Mouse (Mus musculus) midbrain, embryonic 10.5 days (tissue): Measurements from ENCODE around the gene Tas2r110. TPM values are rescaled to one million over a fixed set of nuclear protein-coding genes. Genes with fewer than 3 reads are reported as not detected.

Source experiments
- DNase-seq: peaks from one replicate; pipeline ENCODE4 v3.0.0-alpha.2; 2017; ENCODE audit warnings: low spot score
- H3K27ac ChIP-seq: fragments of 300-500 bp; sonication (generic); replicated peaks from 2 replicates; pipeline ENCODE4 v1.5.1; 2016; ENCODE audit warnings: mild to moderate bottlenecking
- H3K27me3 ChIP-seq: fragments of 300-500 bp; sonication (generic); 2 replicates; pipeline ENCODE4 v1.6.1; 2016; ENCODE audit warnings: low read depth, mild to moderate bottlenecking; ENCODE audit not compliant: poor library complexity, severe bottlenecking
- H3K36me3 ChIP-seq: fragments of 300-500 bp; sonication (generic); 2 replicates; pipeline ENCODE4 v1.6.1; 2016; ENCODE audit warnings: mild to moderate bottlenecking, moderate library complexity
- H3K4me1 ChIP-seq: fragments of 300-500 bp; sonication (generic); 2 replicates; pipeline ENCODE4 v1.6.1; 2016
- H3K4me3 ChIP-seq: fragments of 300-500 bp; sonication (generic); 2 replicates; pipeline ENCODE4 v1.5.1; 2016; ENCODE audit warnings: mild to moderate bottlenecking, moderate library complexity
- H3K9me3 ChIP-seq: fragments of 300-500 bp; sonication (generic); replicated peaks from 2 replicates; pipeline ENCODE4 v1.6.1; 2016; ENCODE audit warnings: mild to moderate bottlenecking
- WGBS: fragments of 180-500 bp; shearing (Covaris S2); methylation state at CpG from one replicate; pipeline ENCODE4 v1.1.7; 2016; 5-methylcytosine and 5-hydroxymethylcytosine counted together
- polyA plus RNA-seq: library from polyadenylated mRNA; unstranded; fragments of >200 nt; fragmentation: Nextera tagmentation; extraction: Ambion mirVana; gene quantifications from 2 replicates; pipeline ENCODE4 v1.2.1, GENCODE M21; 2016

Gene Tas2r110
- not detected in 2 replicates for polyA plus RNA-seq

DNA sequence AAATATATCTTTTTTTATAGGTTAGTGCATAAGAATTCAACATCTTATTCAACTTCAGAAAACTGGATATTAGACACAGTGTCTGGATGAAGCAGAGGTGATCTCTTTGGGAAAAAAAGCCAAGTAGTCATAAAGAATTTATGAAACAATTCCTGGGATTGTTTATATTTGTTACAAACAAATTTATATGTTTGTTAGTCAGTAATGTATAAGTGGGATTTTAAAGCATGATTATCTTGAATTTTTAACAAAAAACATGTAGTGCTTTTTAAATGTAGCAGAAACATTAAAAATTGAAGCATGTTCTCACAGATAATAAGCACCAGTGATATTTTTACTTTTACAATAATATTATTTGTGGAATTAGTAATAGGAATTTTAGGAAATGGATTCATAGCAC, at the start of gene Tas2r110:
Gene Tas2r110, plus strand, starts transcription at position 301 of the 400 bp plus-strand sequence.
- Histone ChIP-seq H3K27ac (no peak within 1 kb of the TSS), H3K27me3 (no peaks in the 10 kb centered on the region), H3K4me3 (no peak within 1 kb of the TSS), H3K4me1 (no peaks in the 10 kb centered on the region), H3K36me3 (no peaks in the 10 kb centered on the region), H3K9me3 (no peaks in the 10 kb centered on the region)
- no peak for DNase-seq

DNA sequence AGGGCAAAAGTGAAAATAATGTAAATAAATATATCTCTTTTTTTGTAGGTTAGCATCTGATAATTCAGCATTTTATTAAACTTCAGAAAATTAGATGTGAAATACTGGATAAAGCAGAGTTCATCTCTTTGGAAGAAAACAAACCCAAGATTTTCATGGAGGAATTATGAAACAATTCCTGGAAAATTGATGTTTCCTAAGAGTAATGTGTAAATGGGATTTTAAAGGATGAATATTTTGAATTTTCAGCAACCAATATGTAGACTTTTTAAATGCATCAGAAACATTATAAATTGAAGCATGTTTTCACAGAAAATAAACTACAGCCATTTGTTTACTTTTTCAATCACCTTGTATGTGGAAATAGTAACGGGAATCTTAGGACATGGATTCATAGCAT, 21.0 kb upstream of the Tas2r110 start, which contains the start of gene Tas2r123:
Gene Tas2r123, plus strand, starts transcription at position 301 of the 400 bp plus-strand sequence.
- Histone ChIP-seq H3K36me3 (no peaks in the 10 kb centered on the region), H3K27me3 (no peaks in the 10 kb centered on the region), H3K9me3 (no peaks in the 10 kb centered on the region), H3K4me3 (no peak within 1 kb of the TSS), H3K27ac (no peak within 1 kb of the TSS), H3K4me1 (no peaks in the 10 kb centered on the region)
- no peak for DNase-seq
- 85% methylated on average over 1 of the region's 1 CpGs for WGBS

DNA sequence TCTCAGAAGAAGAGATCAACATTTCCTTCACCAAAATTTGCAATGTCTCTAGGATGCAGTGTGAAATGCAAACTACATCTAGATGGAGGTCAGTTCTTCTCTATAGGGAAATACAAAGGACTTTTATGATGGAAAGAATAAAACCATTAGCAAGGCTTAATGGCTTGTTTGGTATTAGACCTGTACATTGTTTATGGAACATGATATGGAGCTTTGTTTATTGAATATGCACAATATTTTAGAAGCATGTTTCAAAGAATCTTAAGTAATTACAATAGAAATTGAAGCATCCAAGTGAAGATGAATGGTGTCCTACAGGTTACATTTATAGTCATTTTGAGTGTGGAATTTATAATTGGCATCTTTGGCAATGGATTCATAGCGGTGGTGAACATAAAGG, 12.7 kb upstream of the Tas2r110 start, which contains the start of gene Tas2r116:
Gene Tas2r116, plus strand, starts transcription at position 301 of the 400 bp plus-strand sequence.
- no peak for DNase-seq
- no peaks in the 10 kb centered on the region for H3K36me3 ChIP-seq
- no peaks in the 10 kb centered on the region for H3K9me3 ChIP-seq
- H3K27me3 ChIP-seq, result no peaks in the 10 kb centered on the region
- no peak within 1 kb of the TSS for H3K4me3 ChIP-seq
- no peak within 1 kb of the TSS for H3K27ac ChIP-seq
- WGBS, result 83% methylated on average over 1 of the region's 1 CpGs
- H3K4me1 ChIP-seq, result no peaks in the 10 kb centered on the region

DNA sequence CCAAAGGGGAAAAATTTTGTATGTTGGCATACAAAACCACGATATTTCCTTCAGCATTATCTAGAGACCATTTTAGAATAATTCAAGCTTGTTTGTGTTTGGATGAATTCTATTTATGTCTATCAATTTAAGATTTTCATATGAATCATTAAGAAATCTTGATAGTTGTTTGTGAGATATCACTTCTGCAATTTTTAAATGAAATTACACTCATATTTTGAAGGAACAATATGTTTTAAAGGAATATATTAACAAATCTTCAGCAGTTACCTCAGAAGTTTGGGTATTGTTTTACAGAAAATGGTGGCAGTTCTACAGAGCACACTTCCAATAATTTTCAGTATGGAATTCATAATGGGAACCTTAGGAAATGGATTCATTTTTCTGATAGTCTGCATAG, 24.9 kb downstream of the Tas2r110 start, which contains the start of gene Tas2r113:
Gene Tas2r113, plus strand, starts transcription at position 301 of the 400 bp plus-strand sequence.
- no peak for DNase-seq
- Histone ChIP-seq H3K27ac (no peak within 1 kb of the TSS), H3K4me3 (no peak within 1 kb of the TSS), H3K27me3 (no peaks in the 10 kb centered on the region), H3K4me1 (no peaks in the 10 kb centered on the region), H3K9me3 (no peaks in the 10 kb centered on the region), H3K36me3 (no peaks in the 10 kb centered on the region)
- 82% methylated on average over 1 of the region's 1 CpGs for WGBS

DNA sequence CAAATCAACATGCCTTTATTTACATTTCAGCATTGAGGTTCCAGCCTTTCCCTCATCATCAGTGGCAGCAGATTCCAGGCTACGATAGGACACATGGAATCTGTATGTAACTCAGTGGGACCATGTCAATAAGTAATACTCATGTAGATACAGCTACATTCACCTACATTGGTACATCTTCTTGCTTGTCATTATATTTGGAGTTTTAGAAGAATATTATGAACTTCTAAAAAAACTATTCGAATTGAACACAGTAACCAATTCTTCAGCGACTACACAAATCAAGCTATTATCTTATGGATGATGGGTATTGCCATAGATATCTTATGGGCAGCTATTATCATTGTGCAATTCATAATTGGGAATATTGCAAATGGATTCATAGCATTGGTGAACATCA, 41.5 kb downstream of the Tas2r110 start, which contains the start of gene Tas2r125:
Gene Tas2r125, plus strand, starts transcription at position 301 of the 400 bp plus-strand sequence.
- 84% methylated on average over 3 of the region's 3 CpGs for WGBS
- Histone ChIP-seq H3K27ac (no peak within 1 kb of the TSS), H3K36me3 (no peaks in the 10 kb centered on the region), H3K9me3 (no peaks in the 10 kb centered on the region), H3K4me3 (no peak within 1 kb of the TSS), H3K4me1 (no peaks in the 10 kb centered on the region), H3K27me3 (no peaks in the 10 kb centered on the region)
- no peak for DNase-seq

Other genes starting within 250 kb of the Tas2r110 start
- gene A630073D07Rik, start 216.5 kb upstream of the Tas2r110 start, polyA plus RNA-seq, result not detected in 2 replicates
- not detected in 2 replicates for gene Tas2r120, start 211.1 kb upstream of the Tas2r110 start, polyA plus RNA-seq
- not detected in 2 replicates for gene Tas2r121, start 167.0 kb upstream of the Tas2r110 start, polyA plus RNA-seq
- not detected in 2 replicates for gene Tas2r122, start 156.1 kb upstream of the Tas2r110 start, polyA plus RNA-seq
- gene Tas2r115, start 130.0 kb upstream of the Tas2r110 start, polyA plus RNA-seq, result not detected in 2 replicates
- gene Tas2r124, start 113.3 kb upstream of the Tas2r110 start, polyA plus RNA-seq, result not detected in 2 replicates
- not detected in 2 replicates for gene Tas2r102, start 105.9 kb upstream of the Tas2r110 start, polyA plus RNA-seq
- gene Tas2r136, start 89.8 kb upstream of the Tas2r110 start, polyA plus RNA-seq, result not detected in 2 replicates
- gene Tas2r117, start 65.2 kb upstream of the Tas2r110 start, polyA plus RNA-seq, result not detected in 2 replicates
- not detected in 2 replicates for gene Tas2r123, start 20.9 kb upstream of the Tas2r110 start, polyA plus RNA-seq
- gene Tas2r116, start 12.6 kb upstream of the Tas2r110 start, polyA plus RNA-seq, result not detected in 2 replicates
- gene Tas2r113, start 25.0 kb downstream of the Tas2r110 start, polyA plus RNA-seq, result not detected in 2 replicates
- gene Tas2r125, start 41.6 kb downstream of the Tas2r110 start, polyA plus RNA-seq, result not detected in 2 replicates
- gene Tas2r129, start 83.1 kb downstream of the Tas2r110 start, polyA plus RNA-seq, result not detected in 2 replicates
- gene Tas2r131, start 89.9 kb downstream of the Tas2r110 start, polyA plus RNA-seq, result not detected in 2 replicates
- gene Tas2r109, start 113.0 kb downstream of the Tas2r110 start, polyA plus RNA-seq, result not detected in 2 replicates
- gene Tas2r103, start 169.1 kb downstream of the Tas2r110 start, polyA plus RNA-seq, result not detected in 2 replicates
- not detected in 2 replicates for gene Tas2r140, start 187.8 kb downstream of the Tas2r110 start, polyA plus RNA-seq
- gene Smim10l1, start 236.9 kb downstream of the Tas2r110 start, polyA plus RNA-seq, result 71.8 and 84.5 TPM in 2 replicates